Mouse (Mus musculus) heart, embryonic 12.5 days (tissue): ENCODE measurements around the gene Ms4a10. TPM values are rescaled to one million over a fixed set of nuclear protein-coding genes. Genes with fewer than 3 reads are reported as not detected.
A peak's percentile ranks its signal among the peaks of the same experiment; 100 is the strongest.

Experiments used
- ATAC-seq: fragments of 200-750 bp; cut with Nextera tagmentation; 2 replicates; pipeline ENCODE4 v1.8.0; 2017; ENCODE audit warnings: moderate TSS enrichment, moderate library complexity; ENCODE audit not compliant: insufficient number of reproducible peaks, low FRiP score
- H3K27ac ChIP-seq: fragments of 300-500 bp; sonication (generic); 2 replicates; pipeline ENCODE4 v1.5.1; 2016; ENCODE audit warnings: mild to moderate bottlenecking, moderate library complexity; ENCODE audit not compliant: poor library complexity, severe bottlenecking
- H3K27me3 ChIP-seq: fragments of 300-500 bp; sonication (generic); replicated peaks from 2 replicates; pipeline ENCODE4 v1.6.1; 2016; ENCODE audit warnings: mild to moderate bottlenecking, moderate library complexity
- H3K36me3 ChIP-seq: fragments of 300-500 bp; sonication (generic); 2 replicates; pipeline ENCODE4 v1.6.1; 2016; ENCODE audit warnings: mild to moderate bottlenecking, moderate library complexity
- H3K4me1 ChIP-seq: fragments of 300-500 bp; sonication (generic); replicated peaks from 2 replicates; pipeline ENCODE4 v1.6.1; 2016; ENCODE audit warnings: mild to moderate bottlenecking
- H3K4me2 ChIP-seq: fragments of 300-500 bp; sonication (generic); 2 replicates; pipeline ENCODE4 v1.6.1; 2016; ENCODE audit warnings: mild to moderate bottlenecking, moderate library complexity
- H3K4me3 ChIP-seq: fragments of 300-500 bp; sonication (generic); 2 replicates; pipeline ENCODE4 v1.5.1; 2016; ENCODE audit warnings: mild to moderate bottlenecking
- H3K9ac ChIP-seq: fragments of 300-500 bp; sonication (generic); 2 replicates; pipeline ENCODE4 v1.6.1; 2016; ENCODE audit warnings: mild to moderate bottlenecking, moderate library complexity
- H3K9me3 ChIP-seq: fragments of 300-500 bp; sonication (generic); replicated peaks from 2 replicates; pipeline ENCODE4 v1.6.1; 2016; ENCODE audit warnings: mild to moderate bottlenecking, moderate library complexity
- WGBS: fragments of 180-500 bp; shearing (Covaris S2); methylation state at CpG from one replicate; pipeline ENCODE4 v1.1.7; 2016; 5-methylcytosine and 5-hydroxymethylcytosine counted together
- polyA plus RNA-seq: library from polyadenylated mRNA; unstranded; fragments of >200 nt; fragmentation: Nextera tagmentation; extraction: Ambion mirVana; gene quantifications from 2 replicates; pipeline ENCODE4 v1.2.1, GENCODE M21; 2016

The Ms4a10 gene
- polyA plus RNA-seq, 1 experiment from 2014 or later = not detected

DNA sequence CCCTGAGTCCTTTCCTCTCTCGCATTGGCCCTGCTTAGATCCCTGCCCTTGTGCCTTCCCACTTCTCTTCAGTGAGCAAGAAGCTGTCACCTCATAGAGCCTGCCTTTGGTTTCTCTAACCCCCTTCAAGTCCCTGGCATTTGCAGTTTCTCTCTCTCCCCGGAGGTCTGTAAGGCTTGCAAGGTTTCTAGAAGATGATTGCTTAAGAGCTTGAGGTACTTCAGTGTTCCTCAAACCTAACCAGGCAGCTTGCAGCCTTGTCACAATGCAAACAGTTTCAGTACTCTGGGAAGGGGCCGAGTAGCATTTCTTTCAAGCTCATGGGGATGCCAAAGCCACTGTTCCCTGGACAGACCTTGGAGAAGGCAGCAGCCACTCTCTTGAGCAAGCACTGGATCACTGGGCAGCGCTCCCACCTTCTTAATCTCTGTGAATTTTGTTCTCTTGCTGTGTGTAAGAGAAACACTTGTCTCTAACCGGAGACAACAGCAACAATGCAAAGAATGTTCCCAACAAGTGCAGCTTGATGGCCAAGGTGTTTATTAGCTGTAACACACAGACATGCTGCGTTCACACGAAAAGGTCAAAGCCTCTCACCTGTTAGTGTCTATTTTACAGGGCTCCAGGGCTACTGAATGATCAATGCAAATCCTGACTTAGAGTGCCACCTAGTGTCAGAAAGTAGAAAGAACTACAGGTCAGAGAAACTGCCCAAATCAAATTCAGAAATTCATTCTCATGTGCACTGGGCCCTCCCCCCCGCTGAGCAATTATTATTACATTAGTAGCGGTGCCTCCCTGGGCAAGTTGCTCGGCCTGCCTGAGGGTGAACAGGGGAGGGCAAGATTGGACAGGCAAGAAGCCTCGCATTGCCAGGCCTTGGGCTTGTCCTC lies 15.1 kb downstream of the Ms4a10 start:
- H3K9me3 ChIP-seq = no peaks in the 10 kb centered on the region
- no peaks in the 10 kb centered on the region for H3K36me3 ChIP-seq
- H3K4me2 ChIP-seq = no peak overlapping the region
- H3K27me3 ChIP-seq = peaks cover 25% of the 10 kb centered on the region
- no peaks in the 10 kb centered on the region for H3K4me1 ChIP-seq
- 33% methylated on average over 11 of the region's 11 CpGs for WGBS
- H3K9ac ChIP-seq = no peak overlapping the region
- H3K4me3 ChIP-seq = no peak overlapping the region
- no peak overlapping the region for H3K27ac ChIP-seq
- ATAC-seq = 0 out of 2 replicates have a peak, but pooled peaks have one; percentile 39

DNA sequence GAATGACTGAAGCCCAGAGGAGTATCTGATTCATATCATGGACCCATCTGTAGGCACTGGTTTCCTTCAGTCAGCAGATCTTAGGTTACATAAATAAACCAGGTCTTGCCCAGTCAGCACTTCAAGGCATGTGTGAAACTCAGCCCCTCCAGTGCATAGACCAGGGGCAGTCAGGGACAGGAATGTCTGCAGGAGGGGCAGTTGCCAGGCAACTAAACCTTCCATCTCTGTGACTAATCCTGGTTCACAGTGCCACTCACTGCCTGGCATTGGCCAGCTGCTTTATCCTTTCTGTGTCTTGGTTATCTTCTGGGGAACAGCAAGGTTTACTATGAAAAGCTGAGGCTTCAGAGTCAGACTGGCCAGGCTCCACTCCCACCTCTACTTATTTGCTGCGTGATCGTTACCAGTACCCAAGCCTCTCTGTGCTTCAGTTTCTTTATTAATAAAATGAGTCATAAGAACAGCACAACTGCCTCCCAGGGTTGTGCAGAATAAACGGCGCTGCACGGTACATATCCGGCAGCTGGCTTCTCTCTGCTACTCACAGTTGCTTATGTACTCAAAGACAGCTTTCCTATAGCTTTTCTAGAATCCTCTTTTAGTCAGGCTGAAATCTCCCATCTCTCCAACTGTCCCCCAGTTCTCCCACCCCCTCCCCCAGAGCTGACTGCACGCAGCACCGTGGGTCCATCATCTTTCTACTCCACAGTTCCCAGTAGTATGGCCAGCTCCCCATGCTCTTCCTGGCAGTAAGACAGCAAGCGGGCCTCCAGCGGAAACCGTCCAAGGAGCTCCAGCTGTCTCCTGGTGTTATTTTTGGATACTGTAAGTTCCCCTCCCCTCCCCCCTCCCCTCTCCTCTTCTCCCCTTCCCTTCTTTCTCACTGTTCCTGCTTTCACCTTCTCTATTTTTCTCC lies 22.2 kb downstream of the Ms4a10 start:
- H3K27me3 ChIP-seq = no peaks in the 10 kb centered on the region
- H3K4me3 ChIP-seq = no peak overlapping the region
- H3K4me1 ChIP-seq = peaks cover 37% of the 10 kb centered on the region
- peak overlapping the region; percentile 25; the same call in 1 of the 2 replicates for H3K4me2 ChIP-seq
- H3K9me3 ChIP-seq = no peaks in the 10 kb centered on the region
- WGBS = 34% methylated on average over 11 of the region's 11 CpGs
- ATAC-seq = peak; percentile 46; the same call in 1 of the 2 replicates
- no peak overlapping the region for H3K9ac ChIP-seq
- peak overlapping the region; percentile 53 for H3K27ac ChIP-seq
- H3K36me3 ChIP-seq = no peaks in the 10 kb centered on the region

DNA sequence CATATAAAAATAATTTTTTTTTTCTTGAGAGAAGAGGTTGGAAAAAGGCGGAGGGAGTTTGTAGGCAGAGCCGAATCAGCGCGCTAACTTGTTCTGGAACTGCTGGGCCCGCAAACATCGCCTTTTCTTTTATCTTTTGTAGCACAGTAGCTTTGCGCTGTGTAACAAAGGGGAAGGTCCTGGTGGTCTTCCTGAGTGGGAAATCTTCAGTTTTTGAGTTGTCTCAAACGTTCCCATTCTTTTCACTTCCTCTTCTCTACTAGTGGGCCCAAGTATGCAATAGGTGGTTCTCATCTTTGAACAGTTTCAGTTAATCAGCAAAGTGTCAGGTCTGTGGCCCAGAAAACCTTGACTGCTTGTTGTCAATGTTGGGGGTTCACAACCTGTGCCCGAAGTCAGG lies 24.9 kb downstream of the Ms4a10 start:
- H3K9ac ChIP-seq = peak overlapping the region; percentile 55; the same call in 1 of the 2 replicates
- ATAC-seq = no peak
- 29% methylated on average over 9 of the region's 9 CpGs for WGBS

DNA sequence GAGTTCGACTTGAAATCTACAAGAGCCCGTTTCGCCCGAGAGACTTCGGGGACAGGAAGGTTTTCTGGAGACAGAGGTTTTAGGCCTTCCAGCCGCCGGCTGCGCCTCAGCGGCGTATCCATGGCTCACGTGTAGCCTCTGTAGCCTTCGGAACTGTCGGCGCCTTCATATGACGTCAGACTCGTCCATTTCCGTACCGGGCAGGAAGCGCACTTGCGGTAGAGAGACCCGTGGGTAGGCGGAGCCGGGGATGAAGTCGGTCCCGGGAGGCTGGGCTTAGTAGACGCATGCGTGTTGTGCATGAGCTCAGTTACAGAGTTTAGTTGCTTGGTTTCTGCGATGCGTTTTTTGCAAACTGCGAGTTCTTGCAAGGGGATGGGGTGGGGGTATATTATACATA lies 25.4 kb downstream of the Ms4a10 start, which contains the start of gene Ccdc86:
TSS of gene Ccdc86 (minus strand) at position 155 of the 400 bp plus-strand sequence.
- H3K4me1 ChIP-seq = peaks cover 46% of the 10 kb centered on the region
- H3K9ac ChIP-seq = peak within 1 kb of the TSS; percentile 94
- peak within 1 kb of the TSS; percentile 100 for H3K4me2 ChIP-seq
- ATAC-seq = peak; percentile 96
- H3K27ac ChIP-seq = peak within 1 kb of the TSS; percentile 37; the same call in 1 of the 2 replicates
- H3K9me3 ChIP-seq = no peaks in the 10 kb centered on the region
- peak within 1 kb of the TSS; percentile 92 for H3K4me3 ChIP-seq
- peaks cover 14% of the 10 kb centered on the region for H3K36me3 ChIP-seq
- 0% methylated on average over 30 of the region's 30 CpGs for WGBS
- no peaks in the 10 kb centered on the region for H3K27me3 ChIP-seq

More for the DNA sequence above, 24.9 kb downstream of the Ms4a10 start:
- no peaks in the 10 kb centered on the region for H3K9me3 ChIP-seq
- H3K27me3 ChIP-seq = no peaks in the 10 kb centered on the region
- peaks cover 46% of the 10 kb centered on the region for H3K4me1 ChIP-seq
- peak overlapping the region; percentile 92 for H3K4me3 ChIP-seq
- H3K27ac ChIP-seq = peak overlapping the region; percentile 37; the same call in 1 of the 2 replicates
- H3K4me2 ChIP-seq = peak overlapping the region; percentile 100
- peaks cover 9% of the 10 kb centered on the region for H3K36me3 ChIP-seq

DNA sequence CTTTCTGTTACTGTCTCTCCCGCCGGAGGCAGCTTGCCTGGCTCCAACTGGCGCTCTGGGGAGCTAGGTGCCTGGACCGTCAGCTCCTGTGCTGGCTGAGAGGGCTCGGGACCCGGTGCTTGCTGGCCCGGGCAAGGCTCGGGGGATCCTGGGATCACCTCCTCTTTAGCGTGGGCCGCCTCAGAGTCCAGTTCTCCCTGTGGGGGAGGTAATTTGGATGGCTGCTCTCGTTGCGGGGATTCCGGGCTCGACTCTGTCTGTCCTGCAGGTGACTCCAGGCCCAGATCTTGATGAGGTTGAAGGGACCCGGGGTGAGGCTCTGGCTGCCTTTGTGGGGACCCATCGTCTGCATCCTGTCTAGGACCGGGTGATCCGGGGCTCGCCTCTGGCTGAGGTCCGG lies 26.1 kb downstream of the Ms4a10 start:
- Histone ChIP-seq H3K4me1 (peaks cover 46% of the 10 kb centered on the region), H3K4me2 (peak overlapping the region; percentile 100), H3K9me3 (no peaks in the 10 kb centered on the region), H3K4me3 (peak overlapping the region; percentile 92), H3K9ac (peak overlapping the region; percentile 94), H3K36me3 (peaks cover 21% of the 10 kb centered on the region), H3K27me3 (no peaks in the 10 kb centered on the region), H3K27ac (0 out of 2 replicates have a peak overlapping the region, but pooled peaks have one; percentile 4)
- under 1% methylated on average over 20 of the region's 20 CpGs for WGBS
- no peak for ATAC-seq

DNA sequence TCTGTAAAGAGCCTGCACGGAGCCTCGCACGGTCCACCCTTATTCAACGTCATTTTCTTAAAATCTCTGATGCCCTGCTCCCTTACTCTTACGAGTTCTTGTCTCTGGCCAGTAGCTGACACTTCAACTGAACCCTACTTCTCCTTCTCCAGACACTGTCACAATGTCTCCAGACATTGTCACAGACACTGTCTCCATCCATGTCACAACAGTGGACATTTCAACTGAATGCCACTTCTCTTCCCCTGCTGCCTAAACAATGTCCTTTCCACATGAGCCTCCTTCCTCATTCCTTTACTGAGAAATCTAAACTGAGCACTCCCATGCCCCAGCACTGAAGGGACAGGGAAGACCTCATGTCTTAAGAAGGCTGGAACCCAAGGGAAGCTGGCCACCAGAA lies 27.3 kb downstream of the Ms4a10 start:
- Histone ChIP-seq H3K27me3 (no peaks in the 10 kb centered on the region), H3K36me3 (peaks cover 33% of the 10 kb centered on the region), H3K9ac (peak overlapping the region; percentile 94), H3K4me3 (peak overlapping the region; percentile 92), H3K4me1 (peaks cover 37% of the 10 kb centered on the region), H3K27ac (no peak overlapping the region), H3K9me3 (no peaks in the 10 kb centered on the region), H3K4me2 (peak overlapping the region; percentile 100)
- ATAC-seq = no peak
- WGBS = 88% methylated on average over 5 of the region's 5 CpGs

DNA sequence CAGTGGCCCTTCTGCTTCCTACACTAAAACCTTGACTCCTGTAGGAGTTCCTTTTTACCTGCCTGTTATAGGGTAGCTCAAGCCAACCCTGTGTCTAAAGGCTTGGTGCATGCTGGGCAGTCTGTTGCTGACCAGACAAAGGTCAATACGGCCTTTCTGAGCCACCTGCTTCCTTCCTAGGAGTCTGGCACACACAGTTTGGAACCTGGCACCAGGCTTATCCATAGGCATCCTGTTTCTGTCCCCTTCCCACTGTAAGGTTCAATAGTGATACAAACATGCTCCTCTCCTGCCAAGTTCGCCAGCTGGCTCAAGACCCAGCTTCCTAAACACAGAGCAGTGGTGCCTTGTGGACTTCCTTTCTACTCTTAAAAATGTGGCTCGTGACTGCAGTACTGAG lies 28.0 kb downstream of the Ms4a10 start:
- H3K27ac ChIP-seq = no peak overlapping the region
- H3K36me3 ChIP-seq = peaks cover 38% of the 10 kb centered on the region
- 73% methylated on average over 3 of the region's 3 CpGs for WGBS
- peaks cover 29% of the 10 kb centered on the region for H3K4me1 ChIP-seq
- peak overlapping the region; percentile 29; the same call in 1 of the 2 replicates for H3K9ac ChIP-seq
- H3K4me3 ChIP-seq = 0 out of 2 replicates have a peak overlapping the region, but pooled peaks have one; percentile 92
- ATAC-seq = no peak
- H3K9me3 ChIP-seq = no peaks in the 10 kb centered on the region
- no peaks in the 10 kb centered on the region for H3K27me3 ChIP-seq
- H3K4me2 ChIP-seq = peak overlapping the region; percentile 100; the same call in 1 of the 2 replicates

DNA sequence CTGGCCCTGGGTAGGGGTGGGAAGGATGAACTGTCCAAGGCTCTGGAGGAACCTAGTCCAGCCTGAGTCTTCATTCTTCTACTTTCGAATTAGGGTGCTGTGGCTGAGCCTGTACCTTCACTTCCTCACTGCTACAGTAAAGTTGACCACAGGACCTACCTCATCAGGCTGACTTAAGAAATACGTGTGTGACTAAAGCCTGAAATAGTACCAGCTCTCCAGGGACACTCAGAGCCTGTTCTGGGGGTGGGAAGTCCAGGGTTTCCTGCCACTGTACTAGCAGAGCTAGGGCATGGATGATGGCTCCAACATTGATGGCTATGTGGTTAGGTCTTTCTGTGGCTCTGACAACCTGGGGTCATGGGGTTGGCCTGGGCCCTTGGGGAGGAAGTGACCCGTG lies 30.5 kb downstream of the Ms4a10 start:
- Histone ChIP-seq H3K4me1 (peaks cover 36% of the 10 kb centered on the region), H3K4me3 (no peak overlapping the region), H3K27me3 (0 out of 2 replicates have a peak, but pooled peaks cover 5% of the 10 kb centered on the region), H3K4me2 (no peak overlapping the region), H3K36me3 (peaks cover 38% of the 10 kb centered on the region), H3K27ac (no peak overlapping the region), H3K9me3 (no peaks in the 10 kb centered on the region), H3K9ac (no peak overlapping the region)
- ATAC-seq = no peak
- 85% methylated on average over 3 of the region's 3 CpGs for WGBS

DNA sequence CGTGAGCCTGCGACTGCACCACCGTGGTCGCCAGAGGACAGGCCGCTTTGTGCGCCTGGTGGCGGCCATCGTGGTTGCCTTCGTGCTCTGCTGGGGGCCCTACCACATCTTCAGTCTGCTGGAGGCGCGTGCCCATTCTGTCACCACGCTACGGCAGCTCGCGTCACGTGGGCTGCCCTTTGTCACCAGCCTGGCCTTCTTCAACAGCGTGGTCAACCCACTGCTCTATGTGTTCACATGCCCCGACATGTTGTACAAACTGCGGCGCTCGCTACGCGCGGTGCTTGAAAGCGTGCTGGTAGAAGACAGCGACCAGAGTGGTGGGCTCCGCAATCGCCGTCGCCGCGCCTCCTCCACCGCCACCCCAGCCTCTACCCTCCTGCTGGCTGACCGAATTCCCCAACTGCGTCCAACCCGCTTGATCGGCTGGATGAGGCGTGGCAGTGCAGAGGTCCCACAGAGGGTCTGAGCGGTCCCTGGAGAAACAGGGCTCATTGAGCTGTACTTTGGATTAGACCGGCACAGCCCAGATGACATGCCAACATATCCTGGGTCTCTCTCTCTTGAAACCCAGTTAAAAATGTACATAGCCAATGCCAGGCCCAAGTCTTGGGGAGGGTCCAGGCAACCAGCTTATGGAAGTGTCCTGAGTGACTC lies 33.5 kb downstream of the Ms4a10 start:
- no peak overlapping the region for H3K27ac ChIP-seq
- H3K9ac ChIP-seq = peak overlapping the region; percentile 62
- H3K4me3 ChIP-seq = peak overlapping the region; percentile 42
- WGBS = 7% methylated on average over 40 of the region's 40 CpGs
- H3K9me3 ChIP-seq = no peaks in the 10 kb centered on the region
- 0 out of 2 replicates have a peak, but pooled peaks cover 5% of the 10 kb centered on the region for H3K27me3 ChIP-seq
- peaks cover 28% of the 10 kb centered on the region for H3K4me1 ChIP-seq
- peaks cover 38% of the 10 kb centered on the region for H3K36me3 ChIP-seq
- ATAC-seq = peak; percentile 68
- H3K4me2 ChIP-seq = peak overlapping the region; percentile 81

DNA sequence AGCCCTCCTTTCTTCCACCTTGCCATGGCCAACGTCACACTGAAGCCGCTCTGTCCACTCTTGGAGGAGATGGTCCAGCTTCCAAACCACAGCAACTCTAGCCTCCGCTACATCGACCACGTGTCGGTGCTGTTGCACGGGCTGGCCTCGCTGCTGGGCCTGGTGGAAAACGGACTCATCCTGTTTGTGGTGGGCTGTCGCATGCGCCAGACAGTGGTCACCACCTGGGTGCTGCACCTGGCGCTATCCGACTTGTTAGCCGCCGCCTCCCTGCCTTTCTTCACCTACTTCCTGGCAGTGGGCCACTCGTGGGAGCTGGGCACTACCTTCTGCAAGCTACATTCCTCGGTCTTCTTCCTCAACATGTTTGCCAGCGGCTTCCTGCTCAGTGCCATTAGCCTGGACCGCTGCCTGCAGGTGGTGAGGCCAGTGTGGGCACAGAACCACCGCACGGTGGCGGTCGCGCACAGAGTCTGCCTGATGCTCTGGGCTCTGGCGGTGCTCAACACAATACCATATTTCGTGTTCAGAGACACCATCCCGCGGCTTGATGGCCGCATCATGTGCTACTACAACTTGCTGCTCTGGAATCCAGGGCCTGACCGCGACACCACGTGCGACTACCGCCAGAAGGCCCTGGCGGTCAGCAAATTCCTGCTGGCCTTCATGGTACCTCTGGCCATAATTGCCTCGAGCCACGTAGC lies 34.2 kb downstream of the Ms4a10 start:
- peaks cover 33% of the 10 kb centered on the region for H3K4me1 ChIP-seq
- peak overlapping the region; percentile 81 for H3K4me2 ChIP-seq
- no peaks in the 10 kb centered on the region for H3K9me3 ChIP-seq
- peak overlapping the region; percentile 42 for H3K4me3 ChIP-seq
- peak overlapping the region; percentile 62 for H3K9ac ChIP-seq
- 19% methylated on average over 37 of the region's 37 CpGs for WGBS
- H3K36me3 ChIP-seq = peaks cover 36% of the 10 kb centered on the region
- no peak overlapping the region for H3K27ac ChIP-seq
- peak; percentile 81 for ATAC-seq
- 0 out of 2 replicates have a peak, but pooled peaks cover 5% of the 10 kb centered on the region for H3K27me3 ChIP-seq
